28 mouse cellular contexts compared by ENCODE assay signal in genomic region chr12:41041737-41042136, GRCm38 (mm10). TPM values are rescaled to one million over a fixed set of nuclear protein-coding genes. Genes with fewer than 3 reads are reported as not detected.
DNase-seq lines count a peak whose midpoint lies in the region; ATAC-seq and TF ChIP-seq lines count a peak whose summit lies in the region.
"Had no signal": no experiment of that assay in that cellular context is flagged by ENCODE, and none has a peak within 500 bp of the region (broad histone marks: within the 10 kb centered on the region; RNA-seq: fewer than 3 reads in every experiment).

No protein-coding gene starts in this region.

- H3K4me2 ChIP-seq in CH12.LX (ENCODE audit: insufficient read depth, low read depth, poor library complexity, severe bottlenecking) = no peak overlapping the region; the same call in 1 of the 2 replicates
- H3K4me2 ChIP-seq: embryonic facial prominence, embryonic 13.5 days; forebrain, embryonic 12.5 days; forebrain, embryonic 15.5 days; heart, embryonic 13.5 days; hindbrain, embryonic 12.5 days; hindbrain, embryonic 15.5 days had no signal

- H3K9me3 ChIP-seq in CH12.LX (replicated peaks; ENCODE audit: low read length) = no peaks in the 10 kb centered on the region
- H3K9me3 ChIP-seq: embryonic facial prominence, embryonic 10.5 days; embryonic facial prominence, embryonic 13.5 days; forebrain, embryonic 12.5 days; forebrain, embryonic 15.5 days; G1E; heart, embryonic 10.5 days; heart, embryonic 13.5 days; hindbrain, embryonic 12.5 days; hindbrain, embryonic 15.5 days had no signal

- H3K27ac ChIP-seq in CH12.LX (ENCODE audit: insufficient read depth, low read depth) = no peak overlapping the region
- H3K27ac ChIP-seq: embryonic facial prominence, embryonic 10.5 days; embryonic facial prominence, embryonic 13.5 days; forebrain, embryonic 12.5 days; forebrain, embryonic 15.5 days; heart, adult 2 months; heart, embryonic 10.5 days; heart, embryonic 13.5 days; hindbrain, embryonic 12.5 days; hindbrain, embryonic 15.5 days had no signal

- no peaks in the 10 kb centered on the region for H3K79me2 ChIP-seq in CH12.LX (replicated peaks; ENCODE audit: control insufficient read depth, extremely low read depth, insufficient read depth, poor library complexity, severe bottlenecking)

- TF ChIP-seq RAD21 in CH12.LX (IDR thresholded peaks at IDR 0.05; ENCODE audit: low read depth, low read length) = no peak

- peak; percentile 75 for DNase-seq in CH12.LX (ENCODE audit: extremely low read depth)
- no peak for DNase-seq in layer of hippocampus, adult 11-12 months (ENCODE audit: low spot score)
- DNase-seq in layer of hippocampus, adult 8-10 months (ENCODE audit: low spot score in 2 of 2) = no peak
- DNase-seq in frontal cortex, postnatal 36 days (ENCODE audit: low spot score in 2 of 2) = no peak
- DNase-seq: adrenal gland, adult 2 months; adrenal gland, postnatal 14 days; cerebellum, adult 11 months; cerebellum, adult 2 months; cerebellum, adult 9-11 months; cerebellum, postnatal 25 days; embryo, embryonic 11 days; gastrocnemius, postnatal 10 days; gastrocnemius, postnatal 36 days; heart, adult 2 months; heart, postnatal 14 days; heart, postnatal 4 days had no signal

- TF ChIP-seq EP300 in CH12.LX (IDR thresholded peaks at IDR 0.05; ENCODE audit: low read length) = peak; percentile 73

- H3K27me3 ChIP-seq in CH12.LX (replicated peaks) = no peaks in the 10 kb centered on the region
- H3K27me3 ChIP-seq: embryonic facial prominence, embryonic 13.5 days; forebrain, embryonic 12.5 days; forebrain, embryonic 15.5 days; heart, embryonic 13.5 days; hindbrain, embryonic 12.5 days; hindbrain, embryonic 15.5 days had no signal

- H3K9ac ChIP-seq in CH12.LX (ENCODE audit: insufficient read depth, low read depth) = no peak overlapping the region
- H3K9ac ChIP-seq: embryonic facial prominence, embryonic 13.5 days; forebrain, embryonic 12.5 days; forebrain, embryonic 15.5 days; heart, embryonic 13.5 days; hindbrain, embryonic 12.5 days; hindbrain, embryonic 15.5 days had no signal

- dilution Hi-C loops in CH12.LX (cut with MboI; ENCODE audit: extremely low pct_ligation_motif_present, extremely low pct_unique_long_range_greater_than_20kb, low sequenced_read_pairs) = no loop called here

- H3K36me3 ChIP-seq in CH12.LX (replicated peaks in 1 of 2; ENCODE audit: control insufficient read depth in 1 of 2, insufficient read depth in 1 of 2, low read length in 1 of 2) = no peaks in the 10 kb centered on the region
- H3K36me3 ChIP-seq: embryonic facial prominence, embryonic 10.5 days; embryonic facial prominence, embryonic 13.5 days; forebrain, embryonic 12.5 days; forebrain, embryonic 15.5 days; heart, embryonic 10.5 days; heart, embryonic 13.5 days; hindbrain, embryonic 12.5 days; hindbrain, embryonic 15.5 days had no signal

- ATAC-seq in common myeloid progenitor, adult 5-6 weeks (replicated peaks; ENCODE audit: low read depth, poor library complexity, severe bottlenecking) = peak; percentile 63; the same call in 1 of the 2 replicates
- ATAC-seq in neutrophil, adult 5-6 weeks (ENCODE audit: extremely low read depth, insufficient number of reproducible peaks, low FRiP score, poor library complexity, severe bottlenecking) = 0 out of 2 replicates have a peak, but pooled peaks have one; percentile 44
- ATAC-seq: forebrain, embryonic 15.5 days had no signal

- no peak for TF ChIP-seq CTCF in CH12.LX (conservative IDR thresholded peaks at IDR 0.05 in 1 of 2, IDR thresholded peaks at IDR 0.05 in 1 of 2; ENCODE audit: low read depth in 2 of 2, low read length in 2 of 2)

- H3K4me1 ChIP-seq in CH12.LX (ENCODE audit: control insufficient read depth in 1 of 2, insufficient read depth in 2 of 2) = peaks cover 11 to 56% of the 10 kb centered on the region in 2 experiments
- H3K4me1 ChIP-seq: embryonic facial prominence, embryonic 13.5 days; forebrain, embryonic 12.5 days; forebrain, embryonic 15.5 days; heart, embryonic 10.5 days; heart, embryonic 13.5 days; hindbrain, embryonic 12.5 days; hindbrain, embryonic 15.5 days had no signal

- in situ Hi-C loops in CH12.LX (cut with MboI; ENCODE audit: low pct_ligation_motif_present, low pct_unique_long_range_greater_than_20kb, low sequenced_read_pairs) = no loop called here

- H3K4me3 ChIP-seq in CH12.LX (replicated peaks in 1 of 3; ENCODE audit: low read depth in 2 of 3, low read length in 2 of 3, poor library complexity in 1 of 3) = no peak overlapping the region
- H3K4me3 ChIP-seq: embryonic facial prominence, embryonic 10.5 days; embryonic facial prominence, embryonic 13.5 days; erythroblast, embryonic 14.5 days; forebrain, embryonic 12.5 days; forebrain, embryonic 15.5 days; heart, adult 2 months; heart, embryonic 10.5 days; heart, embryonic 13.5 days; hindbrain, embryonic 12.5 days; hindbrain, embryonic 15.5 days had no signal

- no peak for TF ChIP-seq POLR2A in CH12.LX (IDR thresholded peaks at IDR 0.05; ENCODE audit: low read depth, low read length)

TF ChIP-seq in CH12.LX, 34 proteins besides CTCF, POLR2A, EP300 and RAD21:
- TF ChIP-seq IRF4 (IDR thresholded peaks at IDR 0.05; ENCODE audit: low read depth, low read length) (peak; percentile 62; the same call in 1 of the 2 replicates), ETS1 (conservative IDR thresholded peaks at IDR 0.05; ENCODE audit: low read depth, low read length) (peak; percentile 50), ZNF384 (IDR thresholded peaks at IDR 0.05; ENCODE audit: low read depth, low read length) (peak; percentile 77), HCFC1 (IDR thresholded peaks at IDR 0.05; ENCODE audit: low read depth, low read length) (no peak), UBTF (IDR thresholded peaks at IDR 0.05; ENCODE audit: low read depth, low read length) (no peak), JUND (conservative IDR thresholded peaks at IDR 0.05; ENCODE audit: low read depth, low read length) (0 out of 2 replicates have a peak, but pooled peaks have one; percentile 13), BHLHE40 (IDR thresholded peaks at IDR 0.05; ENCODE audit: low read depth, low read length) (peak; percentile 30; the same call in 1 of the 2 replicates)

RNA-seq across cellular contexts. Expression of gene Immp2l, which starts 17.8 kb away (rescaled TPM):
- total RNA-seq in CH12.LX (2012; rRNA removed) = 9.1 and 16.5 TPM in 2 replicates
- 9.9 and 11.4 TPM in 2 replicates for total RNA-seq in CH12.LX (2014; rRNA removed)
- polyA plus RNA-seq in CH12.LX (2012; ENCODE audit: insufficient read length, low read depth) = 3.6 and 4.8 TPM in 2 replicates
- total RNA-seq in common myeloid progenitor, adult 5-6 weeks (2017) = 3.2 and 41.4 TPM in 2 replicates
- total RNA-seq in neutrophil, adult 5-6 weeks (2017) = 11.0 and 11.5 TPM in 2 replicates
- 1 to 10 TPM; 4.8 to 8.9 (median 5.4) TPM for total RNA-seq in layer of hippocampus, adult 8-10 months (2022)
